Mouse (Mus musculus) bone marrow, adult 2 months (tissue): ENCODE results near the gene Adap2.

Experiments
- CTCF ChIP-seq: fragments of 200-500 bp; IDR thresholded peaks from 2 replicates; pipeline ENCODE4 v1.5.1; 2011; ENCODE audit warnings: low read length, control low read depth; ENCODE audit not compliant: control insufficient read depth, insufficient read depth
- POLR2A ChIP-seq: fragments of 200-500 bp; IDR thresholded peaks from 2 replicates; pipeline ENCODE4 v1.6.1; 2011; ENCODE audit warnings: low read depth, mild to moderate bottlenecking, control low read depth, low read length, borderline replicate concordance; ENCODE audit not compliant: control insufficient read depth

DNA sequence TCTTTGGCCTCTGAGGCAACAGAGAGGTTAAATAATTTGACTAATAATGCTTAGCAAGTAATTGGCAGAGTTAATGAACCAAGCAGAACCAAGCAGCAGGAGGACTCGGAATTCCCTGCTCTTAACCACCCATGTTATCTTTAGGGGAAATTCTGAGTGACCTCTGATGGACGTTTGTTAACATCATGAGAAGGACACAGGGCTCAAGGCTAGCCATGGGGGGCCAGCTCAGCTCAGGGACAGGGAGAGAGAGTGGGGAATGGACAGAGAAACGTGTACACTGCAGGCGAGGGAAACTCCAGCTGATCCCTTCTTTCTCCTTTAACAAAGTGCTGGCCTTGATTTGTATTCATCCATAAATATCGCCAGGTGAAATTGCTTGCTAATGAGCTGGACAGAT, 51.0 kb downstream of the Adap2 start:
- TF ChIP-seq CTCF (no peak), POLR2A (no peak)
